Mouse (Mus musculus): Measurements from ENCODE around the gene Ncmap.

- TF ChIP-seq CTCF (IDR thresholded peaks at IDR 0.05; ENCODE audit: low read depth, low read length) (no peak), GATA1 (IDR thresholded peaks at IDR 0.05; ENCODE audit: borderline replicate concordance, low read length) (no peak), GATA2 (IDR thresholded peaks at IDR 0.05; ENCODE audit: borderline replicate concordance, low read depth, low read length) (no peak), POLR2AphosphoS5 (IDR thresholded peaks at IDR 0.05; ENCODE audit: insufficient replicate concordance, low read depth, low read length) (no peak)
These were observed 18.3 kb upstream of the Ncmap start for GRCm38 (mm10) chr4:135416367-135416766.
